Mouse (Mus musculus) midbrain, embryonic 10.5 days (tissue): Measurements from ENCODE around the gene Irf1. TPM values are rescaled to one million over a fixed set of nuclear protein-coding genes. Genes with fewer than 3 reads are reported as not detected.
"Not testable (repeated sequence)": the region's sequence is repeated elsewhere in the genome, so short reads cannot be mapped to it uniquely, and the experiment has no call there.

ENCODE experiments used
- DNase-seq: peaks from one replicate; pipeline ENCODE4 v3.0.0-alpha.2; 2017; ENCODE audit warnings: low spot score
- H3K27ac ChIP-seq: fragments of 300-500 bp; sonication (generic); replicated peaks from 2 replicates; pipeline ENCODE4 v1.5.1; 2016; ENCODE audit warnings: mild to moderate bottlenecking
- H3K27me3 ChIP-seq: fragments of 300-500 bp; sonication (generic); 2 replicates; pipeline ENCODE4 v1.6.1; 2016; ENCODE audit warnings: low read depth, mild to moderate bottlenecking; ENCODE audit not compliant: poor library complexity, severe bottlenecking
- H3K36me3 ChIP-seq: fragments of 300-500 bp; sonication (generic); 2 replicates; pipeline ENCODE4 v1.6.1; 2016; ENCODE audit warnings: mild to moderate bottlenecking, moderate library complexity
- H3K4me1 ChIP-seq: fragments of 300-500 bp; sonication (generic); 2 replicates; pipeline ENCODE4 v1.6.1; 2016
- H3K4me3 ChIP-seq: fragments of 300-500 bp; sonication (generic); 2 replicates; pipeline ENCODE4 v1.5.1; 2016; ENCODE audit warnings: mild to moderate bottlenecking, moderate library complexity
- H3K9me3 ChIP-seq: fragments of 300-500 bp; sonication (generic); replicated peaks from 2 replicates; pipeline ENCODE4 v1.6.1; 2016; ENCODE audit warnings: mild to moderate bottlenecking
- WGBS: fragments of 180-500 bp; shearing (Covaris S2); methylation state at CpG from one replicate; pipeline ENCODE4 v1.1.7; 2016; 5-methylcytosine and 5-hydroxymethylcytosine counted together
- polyA plus RNA-seq: library from polyadenylated mRNA; unstranded; fragments of >200 nt; fragmentation: Nextera tagmentation; extraction: Ambion mirVana; gene quantifications from 2 replicates; pipeline ENCODE4 v1.2.1, GENCODE M21; 2016

The Irf1 gene
- polyA plus RNA-seq, 1 experiment from 2014 or later = 3.8 TPM

DNA sequence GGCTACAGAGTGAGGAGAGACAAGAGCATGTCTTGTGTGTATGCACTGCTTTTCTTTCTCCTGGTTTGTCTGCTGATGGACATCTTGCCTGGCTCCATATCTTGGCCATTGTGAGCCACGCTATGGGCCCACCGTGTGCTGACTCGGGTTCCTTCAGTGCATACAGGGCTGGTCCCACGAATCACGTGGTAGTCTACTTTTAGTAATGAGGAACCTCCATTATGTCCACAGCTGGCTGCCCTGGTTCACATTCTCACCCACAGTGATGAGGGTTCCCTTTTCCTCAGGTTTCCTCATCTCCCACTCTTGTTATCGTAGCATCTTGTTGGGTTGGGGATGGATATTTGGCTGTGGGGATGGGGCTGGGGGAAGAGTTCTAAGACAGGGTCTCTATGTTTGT lies 21.2 kb upstream of the Irf1 start:
- Histone ChIP-seq H3K27ac (no peak overlapping the region), H3K4me1 (peaks cover 13% of the 10 kb centered on the region), H3K36me3 (no peaks in the 10 kb centered on the region), H3K4me3 (no peak overlapping the region), H3K9me3 (no peaks in the 10 kb centered on the region), H3K27me3 (no peaks in the 10 kb centered on the region)
- WGBS = 92% methylated on average over 6 of the region's 6 CpGs
- no peak for DNase-seq

DNA sequence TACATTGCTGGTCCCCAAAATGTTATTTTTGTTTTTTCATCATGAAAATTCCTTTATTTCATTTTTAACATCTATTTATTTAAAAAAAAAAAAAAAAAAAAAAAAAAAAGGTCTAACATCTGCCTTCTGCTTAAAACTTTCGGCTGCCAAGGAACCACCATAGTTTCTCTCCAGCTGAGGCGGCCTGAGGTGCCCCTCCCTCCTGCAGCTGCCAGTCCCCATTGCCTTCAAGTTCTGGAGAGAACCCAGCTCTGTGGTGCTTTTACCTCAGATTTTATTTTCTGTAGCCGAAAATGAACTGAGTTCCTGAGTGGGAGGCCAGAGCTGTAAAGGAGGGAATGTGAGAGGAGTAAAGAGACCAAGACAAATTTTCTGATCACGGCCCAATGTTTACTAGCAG lies 20.5 kb upstream of the Irf1 start:
- Histone ChIP-seq H3K4me1 (peaks cover 6% of the 10 kb centered on the region), H3K36me3 (no peaks in the 10 kb centered on the region), H3K4me3 (no peak overlapping the region), H3K27ac (no peak overlapping the region), H3K9me3 (no peaks in the 10 kb centered on the region), H3K27me3 (no peaks in the 10 kb centered on the region)
- 62% methylated on average over 4 of the region's 4 CpGs for WGBS
- no peak for DNase-seq

DNA sequence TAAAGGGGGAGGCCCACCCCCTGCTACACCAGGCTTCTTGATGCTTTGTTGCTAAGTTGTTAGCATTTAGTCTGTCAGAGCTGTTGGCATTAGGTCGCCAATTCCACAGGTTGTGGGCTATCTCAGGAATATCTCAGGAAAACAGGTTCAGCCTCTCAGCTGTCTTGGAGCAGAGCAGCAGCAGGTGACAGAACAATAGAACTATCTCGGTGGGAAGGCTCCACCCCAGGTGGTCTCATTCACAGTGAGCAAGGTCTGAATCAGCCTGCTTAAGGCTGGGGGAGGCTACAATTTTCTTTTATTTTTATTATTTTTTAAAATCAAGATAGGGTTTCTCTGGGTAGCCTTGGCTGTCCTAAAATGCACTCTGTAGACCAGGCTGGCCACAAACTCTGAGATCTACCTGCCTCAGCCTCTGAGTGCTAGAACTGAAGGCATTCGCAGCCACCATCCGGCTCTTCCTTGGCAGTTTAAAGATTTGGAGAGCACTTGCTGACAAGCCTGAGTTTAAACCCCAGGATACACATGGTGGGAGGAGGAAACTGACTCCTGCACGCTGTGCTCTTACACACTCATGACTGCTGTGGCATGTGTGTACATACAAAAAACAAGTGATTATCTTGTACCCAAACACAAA lies 20.0 kb upstream of the Irf1 start:
- Histone ChIP-seq H3K27ac (no peak overlapping the region), H3K4me1 (peaks cover under 1% of the 10 kb centered on the region; the same call in 1 of the 2 replicates), H3K36me3 (no peaks in the 10 kb centered on the region), H3K4me3 (no peak overlapping the region), H3K9me3 (no peaks in the 10 kb centered on the region), H3K27me3 (no peaks in the 10 kb centered on the region)
- no peak for DNase-seq
- WGBS = 54% methylated on average over 5 of the region's 5 CpGs

DNA sequence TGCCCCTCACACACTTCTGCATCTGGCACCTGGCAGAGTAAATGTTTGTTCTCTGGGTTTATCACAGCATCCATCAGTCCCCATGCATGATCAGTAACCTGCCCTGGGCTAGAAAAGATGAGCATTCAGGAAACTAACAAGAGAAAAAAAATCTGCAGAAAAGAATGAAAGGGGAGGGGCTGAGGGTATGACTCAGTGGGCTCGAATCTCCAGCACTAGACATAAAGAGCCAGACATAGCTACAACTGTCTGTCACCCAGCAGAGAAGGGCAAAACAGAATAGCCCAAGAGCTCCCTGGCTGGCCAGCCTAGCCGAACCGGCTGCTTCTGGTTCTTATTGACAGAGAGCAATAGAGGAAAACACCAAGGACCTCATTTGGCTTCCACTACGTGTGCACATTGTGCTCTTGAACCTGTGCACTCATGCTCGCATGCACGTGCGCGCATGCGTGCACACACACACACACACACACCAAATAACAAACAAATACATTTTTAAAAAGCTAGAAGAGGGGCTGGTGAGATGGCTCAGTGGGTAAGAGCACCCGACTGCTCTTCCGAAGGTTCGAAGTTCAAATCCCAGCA lies 14.7 kb upstream of the Irf1 start:
- Histone ChIP-seq H3K27me3 (peaks cover 20% of the 10 kb centered on the region), H3K4me1 (peaks cover 14% of the 10 kb centered on the region), H3K36me3 (no peaks in the 10 kb centered on the region), H3K27ac (no peak overlapping the region), H3K9me3 (no peaks in the 10 kb centered on the region), H3K4me3 (no peak overlapping the region)
- DNase-seq = no peak
- 80% methylated on average over 12 of the region's 12 CpGs for WGBS

DNA sequence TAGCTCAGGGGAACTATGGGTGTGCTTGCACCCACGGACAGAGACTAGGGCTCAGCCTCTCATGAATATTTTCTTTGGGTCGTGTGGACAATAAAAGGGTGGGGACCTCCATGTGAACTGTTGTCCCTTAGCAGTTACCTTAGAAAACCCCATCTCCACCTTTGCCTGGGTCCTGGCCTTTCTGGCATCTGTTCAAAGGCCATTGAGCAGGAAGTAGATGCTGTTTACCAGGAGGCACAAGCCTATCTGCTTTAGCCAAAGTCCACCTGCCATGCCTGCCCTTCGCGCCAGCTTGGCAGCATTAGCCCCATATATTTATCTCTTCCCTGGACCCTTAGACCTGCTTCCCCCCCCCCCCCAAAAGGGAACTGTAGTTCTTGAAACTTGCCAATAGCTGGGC lies 12.2 kb upstream of the Irf1 start:
- WGBS = 92% methylated on average over 4 of the region's 4 CpGs
- Histone ChIP-seq H3K27me3 (peaks cover 45% of the 10 kb centered on the region), H3K9me3 (no peaks in the 10 kb centered on the region), H3K27ac (no peak overlapping the region), H3K4me3 (no peak overlapping the region), H3K36me3 (no peaks in the 10 kb centered on the region), H3K4me1 (peaks cover 23% of the 10 kb centered on the region)
- no peak for DNase-seq

DNA sequence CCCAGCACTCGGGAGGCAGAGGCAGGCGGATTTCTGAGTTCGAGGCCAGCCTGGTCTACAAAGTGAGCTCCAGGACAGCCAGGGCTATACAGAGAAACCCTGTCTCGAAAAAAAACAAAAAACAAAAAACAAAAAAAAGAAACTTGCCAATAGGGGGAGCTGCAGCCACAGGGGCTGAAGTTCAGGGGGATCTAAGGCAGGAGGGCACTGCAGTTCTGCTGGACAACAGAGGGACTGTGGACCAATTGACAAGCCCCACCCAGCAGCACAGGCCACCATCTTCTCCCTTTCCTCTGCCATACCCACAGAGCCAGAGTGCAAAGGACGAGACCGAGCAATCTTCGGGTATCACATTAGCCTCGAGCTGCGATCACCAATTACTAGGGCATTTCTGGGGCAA lies 11.8 kb upstream of the Irf1 start:
- not testable (repeated sequence) for H3K27ac ChIP-seq, H3K36me3 ChIP-seq, H3K9me3 ChIP-seq, DNase-seq, H3K4me3 ChIP-seq
- 81% methylated on average over 9 of the region's 9 CpGs for WGBS
- peaks cover 27% of the 10 kb centered on the region for H3K4me1 ChIP-seq
- peaks cover 49% of the 10 kb centered on the region for H3K27me3 ChIP-seq

DNA sequence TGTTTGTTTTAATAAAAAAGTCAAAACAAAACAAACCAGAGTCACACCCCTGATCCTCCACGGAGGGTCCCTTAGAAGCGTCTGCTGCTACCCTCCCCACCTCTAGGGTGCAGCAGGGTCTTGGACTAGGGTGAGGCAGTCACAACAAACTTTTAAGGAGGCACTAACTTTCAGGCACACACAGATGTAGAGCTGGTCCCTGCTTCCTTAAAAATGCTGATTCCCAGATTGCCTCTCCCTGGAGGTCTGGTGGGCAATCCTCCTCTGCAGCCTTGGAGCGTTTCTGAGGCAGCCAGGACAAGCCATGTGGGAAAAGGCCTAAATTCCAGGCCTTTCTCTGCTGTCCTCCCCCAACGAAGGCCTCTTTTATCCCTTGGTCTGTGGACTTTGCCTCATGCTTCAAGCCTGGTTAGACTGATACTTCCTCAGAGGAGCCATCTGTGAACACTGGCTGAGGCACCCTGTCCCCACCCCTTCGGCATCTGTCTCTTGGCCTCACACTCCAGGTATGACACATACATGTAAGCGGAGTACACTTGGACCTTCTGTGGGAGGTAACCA lies 10.9 kb upstream of the Irf1 start:
- Histone ChIP-seq H3K4me1 (peaks cover 35% of the 10 kb centered on the region), H3K27me3 (peaks cover 58% of the 10 kb centered on the region), H3K9me3 (no peaks in the 10 kb centered on the region), H3K27ac (0 out of 2 replicates have a peak overlapping the region, but pooled peaks have one; percentile 33), H3K36me3 (no peaks in the 10 kb centered on the region), H3K4me3 (no peak overlapping the region)
- WGBS = 39% methylated on average over 6 of the region's 6 CpGs
- DNase-seq = no peak

DNA sequence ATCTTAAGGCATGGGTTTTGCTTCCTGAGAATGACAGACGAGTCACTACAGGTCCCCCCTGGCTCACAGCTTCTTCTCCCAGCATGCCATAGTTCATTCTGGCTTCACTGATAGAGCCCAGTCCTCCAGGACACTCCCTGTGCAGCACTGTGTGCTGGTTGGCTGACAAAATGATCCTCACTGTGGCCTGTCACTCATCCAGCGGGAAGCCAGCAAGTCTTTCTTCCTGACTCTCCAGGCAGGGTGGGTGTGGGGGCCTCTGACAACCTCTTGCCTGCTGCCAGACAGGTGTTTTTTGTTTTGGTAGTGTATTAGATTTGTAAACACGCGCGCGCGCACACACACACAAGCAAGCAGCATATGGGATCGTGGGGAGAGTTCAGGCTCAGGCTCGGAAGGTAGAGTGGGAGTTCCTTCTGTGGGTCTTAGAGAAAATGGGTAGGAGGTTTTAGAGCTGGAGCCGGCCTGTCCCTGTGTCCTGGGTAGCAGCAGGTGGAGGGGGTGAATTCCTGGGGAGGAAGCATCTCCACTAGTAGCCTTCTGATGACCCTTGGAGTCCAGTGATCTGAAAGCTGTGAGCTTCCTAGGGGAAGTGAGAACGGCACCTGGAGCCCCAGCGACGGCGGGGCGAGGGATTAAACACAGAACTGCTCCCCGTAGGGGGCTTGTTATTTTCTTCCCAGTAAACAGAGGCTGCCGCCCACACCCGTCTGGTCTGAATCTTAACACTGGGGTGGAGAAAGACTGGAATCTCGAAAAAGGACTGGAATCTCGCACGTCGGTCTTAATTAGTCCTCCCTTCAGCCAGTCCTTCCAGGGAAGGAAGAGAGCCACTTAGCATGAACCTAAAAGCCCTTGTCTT lies 10.0 kb upstream of the Irf1 start:
- WGBS = 4% methylated on average over 22 of the region's 22 CpGs
- peak overlapping the region; percentile 24; the same call in 1 of the 2 replicates for H3K4me3 ChIP-seq
- peaks cover 67% of the 10 kb centered on the region for H3K27me3 ChIP-seq
- H3K27ac ChIP-seq = no peak overlapping the region
- H3K4me1 ChIP-seq = peaks cover 39% of the 10 kb centered on the region
- H3K9me3 ChIP-seq = no peaks in the 10 kb centered on the region
- DNase-seq = no peak
- H3K36me3 ChIP-seq = no peaks in the 10 kb centered on the region

DNA sequence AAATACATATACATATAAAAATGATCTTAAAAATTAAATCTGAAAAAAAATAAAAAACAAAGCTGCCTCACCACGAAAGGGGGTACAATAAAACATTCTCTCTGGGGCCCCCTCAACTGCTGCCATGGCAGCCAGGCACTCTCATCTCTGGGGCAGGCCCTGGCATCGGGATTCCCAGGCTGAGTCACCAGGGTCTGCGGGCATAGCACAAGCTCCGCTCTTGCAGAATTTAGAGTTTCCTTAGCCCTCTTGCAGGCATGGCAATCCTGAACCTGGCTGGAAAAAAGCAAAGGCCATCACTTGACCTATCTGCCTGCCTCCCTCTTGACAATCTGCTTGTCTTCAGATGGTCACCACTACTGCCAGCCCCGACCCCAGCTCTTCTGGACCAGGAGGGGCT lies 8.5 kb upstream of the Irf1 start:
- 84% methylated on average over 5 of the region's 5 CpGs for WGBS
- Histone ChIP-seq H3K4me1 (peaks cover 39% of the 10 kb centered on the region), H3K27me3 (peaks cover 81% of the 10 kb centered on the region)

DNA sequence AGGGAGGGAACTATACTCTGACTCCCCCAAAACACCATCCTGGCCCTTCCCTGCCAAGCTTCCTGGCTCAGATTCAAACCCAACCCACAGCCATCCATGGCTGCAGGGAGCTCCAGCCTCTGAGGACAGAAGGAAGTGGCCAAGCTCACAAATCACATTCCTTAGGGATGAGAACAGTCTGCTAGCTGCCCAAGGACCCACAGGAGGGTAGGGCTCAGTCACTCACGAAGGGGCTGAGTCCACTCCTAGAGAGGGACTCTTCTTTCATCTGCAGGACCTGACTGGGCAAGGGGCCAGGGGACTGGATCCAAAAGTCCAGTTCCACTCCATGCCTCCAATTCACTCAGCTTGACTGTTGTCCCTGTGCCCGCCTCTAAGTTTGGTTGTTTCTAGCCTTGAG lies 8.0 kb upstream of the Irf1 start:
- no peak overlapping the region for H3K27ac ChIP-seq
- H3K9me3 ChIP-seq = no peaks in the 10 kb centered on the region
- H3K36me3 ChIP-seq = no peaks in the 10 kb centered on the region
- H3K27me3 ChIP-seq = peaks cover 86% of the 10 kb centered on the region
- DNase-seq = no peak
- WGBS = 70% methylated on average over 2 of the region's 2 CpGs
- H3K4me1 ChIP-seq = peaks cover 39% of the 10 kb centered on the region
- H3K4me3 ChIP-seq = no peak overlapping the region

More for the DNA sequence above, 8.5 kb upstream of the Irf1 start:
- Histone ChIP-seq H3K9me3 (no peaks in the 10 kb centered on the region), H3K36me3 (no peaks in the 10 kb centered on the region), H3K4me3 (no peak overlapping the region), H3K27ac (no peak overlapping the region)
- DNase-seq = no peak

DNA sequence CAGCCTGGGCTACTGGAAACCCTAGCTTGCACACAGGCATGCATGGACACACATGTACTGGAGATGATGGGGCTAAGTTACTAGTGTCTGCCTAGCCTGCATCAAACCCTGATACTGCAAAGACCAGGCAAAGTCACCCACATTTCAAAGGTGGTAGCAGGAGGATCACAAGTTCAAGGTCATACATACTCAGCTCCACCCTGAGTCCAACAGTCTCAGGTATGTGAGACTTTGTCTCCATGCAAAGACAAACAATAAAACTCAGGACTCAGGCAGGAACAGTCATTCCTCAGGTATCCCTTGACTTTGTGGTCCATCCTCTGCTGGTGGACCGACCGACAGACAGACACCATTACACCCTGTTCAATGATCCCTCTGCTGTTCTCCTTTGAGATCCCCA lies 7.4 kb upstream of the Irf1 start:
- Histone ChIP-seq H3K9me3 (no peaks in the 10 kb centered on the region), H3K27ac (no peak overlapping the region), H3K36me3 (no peaks in the 10 kb centered on the region), H3K4me3 (peak overlapping the region; percentile 42), H3K4me1 (peaks cover 39% of the 10 kb centered on the region), H3K27me3 (peaks cover 92% of the 10 kb centered on the region)
- DNase-seq = no peak
- 70% methylated on average over 2 of the region's 2 CpGs for WGBS

DNA sequence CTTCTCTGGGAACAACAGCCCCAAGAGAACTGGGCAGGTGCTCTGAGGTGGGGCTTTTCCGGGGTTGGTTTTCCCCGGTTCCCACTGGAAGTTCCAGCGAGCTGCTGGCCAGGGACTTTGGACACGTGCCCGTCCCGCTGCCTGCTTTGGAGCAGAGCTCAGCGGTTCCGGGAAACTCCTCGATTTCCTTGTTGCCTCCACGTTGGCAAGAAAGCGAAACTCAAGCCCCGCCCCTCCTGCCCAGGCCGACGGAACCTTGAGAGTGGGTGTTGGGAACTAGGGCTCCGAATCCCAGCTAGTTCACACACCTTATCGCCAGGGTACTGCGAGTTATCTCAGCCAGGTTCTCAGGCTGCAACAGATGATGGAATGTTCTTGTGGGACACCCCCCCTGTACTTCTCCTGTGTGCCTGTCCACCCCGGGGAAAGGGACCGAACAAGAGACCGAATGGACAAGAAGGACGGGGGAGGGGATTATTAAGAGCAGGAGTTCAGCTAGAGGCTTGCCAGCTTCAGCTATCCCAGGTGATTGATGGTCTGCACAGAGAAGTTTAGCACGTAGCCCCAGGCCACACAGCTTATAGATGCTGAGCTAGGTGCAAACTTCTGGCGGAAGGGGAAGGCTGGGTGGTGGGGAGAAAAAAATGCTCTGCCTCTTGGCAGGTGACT lies 6.9 kb upstream of the Irf1 start:
- DNase-seq = peak; percentile 32
- Histone ChIP-seq H3K27me3 (peaks cover 96% of the 10 kb centered on the region), H3K9me3 (no peaks in the 10 kb centered on the region), H3K4me1 (peaks cover 39% of the 10 kb centered on the region), H3K4me3 (peak overlapping the region; percentile 42), H3K27ac (peak overlapping the region; percentile 55), H3K36me3 (no peaks in the 10 kb centered on the region)
- 8% methylated on average over 23 of the region's 23 CpGs for WGBS
